Mouse (Mus musculus) cerebellum, adult 8-10 months (tissue): ENCODE results near the gene Tprg.

Source experiments
- DNase-seq: peaks from one replicate; pipeline ENCODE4 v3.0.0; 2022

The Tprg gene

DNA sequence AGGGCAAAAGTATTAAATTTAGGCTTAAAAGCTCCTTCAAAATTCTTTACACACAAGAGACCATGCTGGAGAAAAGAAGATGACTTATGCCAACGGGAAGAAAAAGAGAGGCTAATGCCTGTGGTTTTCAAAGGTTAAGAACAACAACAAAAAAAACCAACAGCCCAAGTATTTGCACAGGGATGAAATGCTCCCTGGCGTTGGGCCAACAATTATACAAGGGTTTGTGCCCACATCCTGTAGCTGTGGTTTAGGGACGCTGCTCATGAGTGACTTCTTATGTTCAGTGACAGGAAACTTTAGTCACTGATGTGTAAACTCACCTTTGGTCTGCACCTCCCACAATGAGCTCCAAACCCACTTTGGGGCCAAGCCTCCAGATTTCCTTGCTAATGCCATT is 139.6 kb downstream of the Tprg start:
- DNase-seq: no peak

DNA sequence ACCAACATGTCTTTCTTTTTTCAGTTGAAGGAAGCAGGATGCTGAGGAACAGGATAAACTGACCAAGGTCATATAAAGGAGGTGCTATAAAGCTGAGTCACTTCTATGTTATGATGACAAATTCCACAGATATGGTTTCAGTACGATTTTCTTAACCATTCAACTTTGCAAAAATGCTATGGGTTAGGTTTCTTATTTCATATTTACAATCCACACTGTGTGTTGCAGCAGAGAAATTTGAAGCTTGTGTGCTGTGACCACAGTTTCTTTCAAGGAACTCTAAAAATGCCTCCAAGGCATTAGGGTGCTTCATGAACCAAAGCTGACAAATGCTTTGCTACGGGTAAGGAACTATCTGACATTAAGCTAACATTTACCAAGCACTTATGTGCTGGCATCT is 153.4 kb downstream of the Tprg start:
- DNase-seq: no peak

DNA sequence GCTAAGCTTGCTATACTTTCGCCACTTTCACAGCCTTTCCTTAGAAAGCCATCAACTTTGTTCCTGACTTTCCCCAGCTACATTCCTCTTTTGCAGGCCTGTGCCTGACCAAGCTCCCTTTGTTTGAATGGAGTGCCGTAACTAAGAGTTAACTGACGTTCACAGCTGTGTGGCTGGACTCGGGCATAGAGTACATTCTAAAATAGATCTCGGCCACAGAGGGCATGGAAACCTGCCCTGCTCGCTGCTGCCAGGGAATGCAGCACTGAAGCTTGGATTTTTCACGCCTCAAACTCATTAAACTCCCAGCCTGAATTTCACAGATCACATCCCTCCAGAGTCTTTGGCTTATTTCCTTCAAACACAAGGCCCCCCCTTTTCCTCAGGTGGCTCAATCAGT is 159.0 kb downstream of the Tprg start:
- DNase-seq: no peak

DNA sequence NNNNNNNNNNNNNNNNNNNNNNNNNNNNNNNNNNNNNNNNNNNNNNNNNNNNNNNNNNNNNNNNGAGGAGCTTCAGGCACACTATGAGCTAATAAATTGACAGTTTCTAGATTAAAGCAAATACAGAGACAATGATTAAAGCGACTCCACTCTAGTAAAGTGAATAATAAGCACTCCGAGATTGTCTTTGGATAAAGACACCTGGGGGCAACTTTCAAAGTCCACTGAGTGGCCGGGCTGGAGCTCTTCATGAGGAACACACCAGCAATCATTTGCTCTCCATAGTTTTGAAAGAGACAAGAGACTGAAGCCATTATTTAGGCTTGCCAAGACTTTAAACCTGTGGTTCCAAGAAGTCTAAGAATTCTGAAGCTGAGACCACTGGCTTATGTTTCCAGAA is 164.9 kb downstream of the Tprg start:
- no peak for DNase-seq

- DNase-seq: no peak
Measured at GRCm38 (mm10) chr16:25464732-25465131, 178.1 kb downstream of the Tprg start.

- DNase-seq: peak; percentile 3
Measured at GRCm38 (mm10) chr16:25465435-25466139, 179.0 kb downstream of the Tprg start.

DNA sequence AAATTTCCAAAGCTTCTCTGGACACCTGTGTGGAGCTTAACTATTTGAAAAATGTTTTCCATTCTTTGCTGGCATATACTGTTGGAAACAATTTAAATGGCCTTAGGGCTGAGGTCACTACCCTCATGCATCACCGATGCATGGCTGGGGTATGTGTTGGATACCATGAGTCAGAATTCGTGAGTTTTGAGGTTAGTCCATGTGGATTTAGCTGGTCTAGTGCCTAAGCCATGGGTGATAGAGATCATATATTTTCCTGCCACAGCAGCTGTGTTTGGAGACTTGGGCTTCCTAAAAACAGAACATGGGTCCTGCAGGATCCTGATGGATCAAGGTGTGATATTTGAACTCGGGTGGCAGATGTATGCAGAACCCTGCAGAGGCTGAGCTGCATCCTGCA is 181.4 kb downstream of the Tprg start:
- DNase-seq: no peak

DNA sequence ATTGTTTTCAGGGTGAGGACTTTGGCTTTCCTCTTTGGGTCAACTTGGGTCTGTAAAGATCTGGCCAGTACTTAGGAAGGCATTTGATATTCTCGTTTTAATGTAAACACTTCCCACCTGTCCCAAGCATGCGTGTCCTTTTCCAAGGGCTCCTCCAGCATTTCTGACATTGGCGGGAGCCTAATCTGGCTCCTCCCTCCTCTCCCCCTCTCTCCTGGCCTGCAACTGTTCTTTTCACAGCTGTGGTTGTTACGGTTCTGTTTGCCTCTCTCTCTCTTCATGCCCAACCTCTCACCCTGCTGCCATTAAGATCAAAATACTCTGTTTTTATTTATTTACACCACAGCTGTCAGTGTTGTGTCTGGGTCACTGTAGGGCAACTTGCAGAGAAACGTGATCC is 182.0 kb downstream of the Tprg start:
- no peak for DNase-seq
